Mouse (Mus musculus) mouse trophoblast stem cell (cell line): ENCODE results near the gene Vmn2r58.
"Not testable (repeated sequence)": the region's sequence is repeated elsewhere in the genome, so short reads cannot be mapped to it uniquely, and the experiment has no call there.

Experiments
- in situ Hi-C, 2 experiments: fragments of 300-500 bp; cut with MseI, MboI; formaldehyde crosslinking; loops; 2 replicates in 1 of 2; 3 replicates in 1 of 2; pipeline ENCODE4 v1.15.1; 2025

Gene Vmn2r58

GRCm38 (mm10) chr7:41872612-41873011 is at the start of gene Vmn2r58:
TSS of gene Vmn2r58 (minus strand) at chr7:41872712.
- in situ Hi-C loops = not testable (repeated sequence)
